Mouse (Mus musculus) bone marrow, adult 2 months (tissue): ENCODE measurements around the gene Akap3. TPM values are rescaled to one million over a fixed set of nuclear protein-coding genes. Genes with fewer than 3 reads are reported as not detected.

Experiments used
- H3K27ac ChIP-seq: fragments of 200-500 bp; 2 replicates; pipeline ENCODE4 v1.5.1; 2012; ENCODE audit warnings: low read depth, mild to moderate bottlenecking, control low read depth, inconsistent platforms, low read length; ENCODE audit not compliant: control insufficient read depth, poor library complexity, insufficient read depth
- H3K4me1 ChIP-seq: fragments of 200-500 bp; 2 replicates; pipeline ENCODE4 v1.6.1; 2011; ENCODE audit warnings: low read length; ENCODE audit not compliant: control insufficient read depth, insufficient read depth
- H3K4me3 ChIP-seq: fragments of 200-500 bp; replicated peaks from 2 replicates; pipeline ENCODE3; 2011; ENCODE audit warnings: mild to moderate bottlenecking, low read depth, low read length, control low read depth; ENCODE audit not compliant: control insufficient read depth
- CTCF ChIP-seq: fragments of 200-500 bp; IDR thresholded peaks from 2 replicates; pipeline ENCODE4 v1.5.1; 2011; ENCODE audit warnings: low read length, control low read depth; ENCODE audit not compliant: control insufficient read depth, insufficient read depth
- POLR2A ChIP-seq: fragments of 200-500 bp; IDR thresholded peaks from 2 replicates; pipeline ENCODE4 v1.6.1; 2011; ENCODE audit warnings: low read depth, mild to moderate bottlenecking, control low read depth, low read length, borderline replicate concordance; ENCODE audit not compliant: control insufficient read depth
- WGBS: fragments of 180-500 bp; shearing (Covaris S2); methylation state at CpG from one replicate; pipeline ENCODE4 v1.1.7; 2018; 5-methylcytosine and 5-hydroxymethylcytosine counted together
- polyA plus RNA-seq: library from polyadenylated mRNA; stranded (reverse); fragments of >200 nt; gene quantifications from 2 replicates; pipeline ENCODE4 v1.2.4, GENCODE M21; 2011; ENCODE audit warnings: low replicate concordance; ENCODE audit not compliant: missing spikeins, insufficient read depth, insufficient read length

Gene Akap3
- polyA plus RNA-seq, 1 experiment = not detected

DNA sequence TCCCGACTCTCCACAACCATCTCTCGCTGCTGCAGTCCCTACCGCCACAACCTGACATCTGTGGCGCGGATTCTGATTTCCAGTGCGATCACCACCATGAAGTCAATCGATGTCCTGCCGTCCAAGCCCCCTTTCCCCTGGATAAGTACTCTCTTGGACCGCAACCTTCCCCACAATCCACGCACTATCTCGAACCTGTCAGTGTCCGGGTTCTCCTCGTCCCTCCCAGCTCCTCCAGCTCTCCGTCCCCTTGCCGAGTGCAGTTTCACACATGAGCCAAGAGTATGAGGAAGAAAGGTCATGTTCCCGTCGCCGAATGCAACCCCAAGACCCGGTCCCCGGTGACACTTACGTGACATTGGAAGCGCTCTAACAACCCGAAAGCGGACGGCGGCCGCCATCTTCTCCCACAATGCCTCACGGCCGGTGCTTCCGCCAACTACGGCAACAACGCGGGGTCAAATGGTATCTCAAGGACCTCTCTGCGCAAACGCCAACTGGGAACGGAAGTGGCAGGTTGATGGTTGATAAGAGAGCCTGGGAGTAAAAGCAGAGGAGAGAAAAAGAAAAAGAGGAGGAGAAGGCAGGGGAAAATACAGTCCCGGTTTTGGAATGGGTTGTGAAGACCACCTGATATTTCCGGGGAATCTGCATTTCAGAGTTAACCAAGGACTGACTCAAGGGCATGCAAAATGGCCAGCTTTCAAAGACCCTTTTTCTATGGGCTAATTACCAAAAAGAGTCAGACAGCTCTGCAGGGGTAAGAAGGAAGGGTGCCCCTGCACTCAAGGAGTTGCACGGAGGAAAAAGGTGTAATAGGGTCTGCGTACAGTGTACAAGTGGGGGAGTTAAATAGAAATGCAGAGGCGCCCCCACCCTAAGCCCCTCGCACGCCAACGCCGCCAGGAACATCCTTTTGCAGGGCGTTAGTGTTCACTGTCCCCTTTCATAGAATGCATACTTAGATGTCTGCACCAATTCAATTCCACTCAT is 3.9 kb upstream of the Akap3 start, which contains the start of gene Ndufa9:
Gene Ndufa9 (minus strand): TSS at position 425 of the 993 bp plus-strand sequence.
- peak within 1 kb of the TSS; percentile 85 for H3K4me3 ChIP-seq
- TF ChIP-seq POLR2A = peak; percentile 88
- peak; percentile 14; the same call in 1 of the 2 replicates for TF ChIP-seq CTCF
- 9% methylated on average over 46 of the region's 46 CpGs for WGBS
- H3K4me1 ChIP-seq = no peaks in the 10 kb centered on the region
- no peak within 1 kb of the TSS; the same call in 1 of the 2 replicates for H3K27ac ChIP-seq

DNA sequence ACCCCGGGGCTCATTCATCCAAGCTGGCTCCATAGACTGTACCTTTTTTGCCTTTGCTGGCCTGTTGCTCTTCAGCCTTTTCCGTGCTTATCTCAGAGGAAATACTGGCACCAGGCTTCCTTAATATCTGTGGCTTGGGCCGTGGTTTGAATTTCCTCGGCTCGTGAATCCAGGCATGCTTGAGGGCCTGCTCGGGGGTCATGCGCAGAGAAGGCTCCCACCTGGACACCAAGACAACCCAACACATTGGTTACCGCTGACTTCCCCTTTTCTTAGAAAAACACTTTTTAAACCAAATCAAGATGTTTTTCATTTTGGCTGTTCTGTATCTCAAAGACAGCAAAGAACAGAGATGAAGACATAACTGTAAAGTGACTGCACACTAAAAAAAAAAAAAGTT is 24.2 kb downstream of the Akap3 start:
- Histone ChIP-seq H3K4me1 (no peaks in the 10 kb centered on the region), H3K27ac (no peak overlapping the region), H3K4me3 (no peak overlapping the region)
- 2% methylated on average over 8 of the region's 8 CpGs for whole genome bisulfite sequencing
- TF ChIP-seq CTCF = no peak
- TF ChIP-seq POLR2A = no peak

DNA sequence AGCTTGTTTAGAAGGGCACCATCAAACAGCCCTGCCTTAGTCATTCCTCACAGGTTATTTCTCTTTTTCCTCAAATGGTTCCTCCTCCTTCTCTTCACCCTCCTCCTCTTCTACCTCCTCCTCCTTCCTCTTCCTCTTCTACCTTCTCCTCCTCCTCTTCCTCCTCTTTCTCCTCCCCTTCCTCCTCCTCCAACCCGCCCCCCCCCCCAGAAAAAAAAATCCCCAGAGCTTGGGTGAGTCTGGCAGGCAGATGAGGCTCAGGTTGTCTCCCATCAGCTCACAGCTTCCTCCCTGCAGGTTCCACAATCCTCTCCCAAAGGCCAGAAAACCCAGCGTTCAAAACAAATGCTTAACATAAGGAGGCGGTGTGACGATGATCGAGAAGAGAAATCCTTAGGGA is 54.5 kb downstream of the Akap3 start:
- no peaks in the 10 kb centered on the region for H3K4me1 ChIP-seq
- no peak overlapping the region for H3K27ac ChIP-seq
- 79% methylated on average over 4 of the region's 5 CpGs for WGBS
- H3K4me3 ChIP-seq = no peak overlapping the region
- TF ChIP-seq CTCF (no peak), POLR2A (no peak)

DNA sequence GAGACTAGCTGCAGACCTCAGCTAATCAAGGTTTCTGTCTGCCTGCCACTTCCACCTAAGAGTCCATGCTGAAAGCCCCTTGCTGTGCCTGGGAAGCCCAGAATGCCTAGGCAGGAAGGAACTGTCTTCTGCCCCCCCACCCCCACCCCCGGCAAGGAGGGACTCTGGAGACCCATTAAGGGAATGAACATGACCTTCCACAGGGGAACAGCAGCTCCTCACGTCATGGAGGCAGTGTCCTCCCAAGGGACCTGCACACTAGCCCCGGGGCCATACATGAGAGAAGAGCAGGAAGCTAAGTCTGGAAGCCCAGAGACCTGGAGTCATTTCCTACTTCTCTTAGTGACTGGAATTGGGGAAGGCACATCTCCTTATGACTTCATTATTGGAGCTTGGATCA is 55.0 kb downstream of the Akap3 start:
- Histone ChIP-seq H3K4me1 (no peaks in the 10 kb centered on the region), H3K27ac (no peak overlapping the region), H3K4me3 (no peak overlapping the region)
- TF ChIP-seq POLR2A (no peak), CTCF (no peak)
- 50% methylated on average over 3 of the region's 3 CpGs for WGBS

DNA sequence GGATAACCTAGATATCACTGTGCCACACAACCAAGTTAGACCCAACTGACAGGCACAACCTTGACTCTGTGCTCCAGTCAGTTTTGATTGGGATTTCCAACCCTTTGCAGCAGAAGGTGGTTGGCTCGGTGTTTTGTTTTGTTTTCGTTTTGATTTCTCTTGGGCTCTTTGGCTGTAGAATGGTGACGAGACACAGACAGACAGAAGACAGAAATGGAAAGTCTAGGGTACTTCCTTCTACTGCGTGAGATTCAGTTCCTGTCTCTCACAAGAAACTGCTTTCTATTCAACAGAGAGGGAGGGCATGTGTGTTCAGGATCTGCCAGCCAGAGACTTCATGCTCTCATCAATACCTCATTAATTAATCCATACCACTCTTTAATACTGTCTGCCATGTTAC is 57.8 kb downstream of the Akap3 start:
- no peak overlapping the region for H3K4me3 ChIP-seq
- H3K4me1 ChIP-seq = no peaks in the 10 kb centered on the region
- TF ChIP-seq POLR2A = no peak
- no peak for TF ChIP-seq CTCF
- H3K27ac ChIP-seq = no peak overlapping the region
- WGBS = 29% methylated on average over 4 of the region's 4 CpGs

DNA sequence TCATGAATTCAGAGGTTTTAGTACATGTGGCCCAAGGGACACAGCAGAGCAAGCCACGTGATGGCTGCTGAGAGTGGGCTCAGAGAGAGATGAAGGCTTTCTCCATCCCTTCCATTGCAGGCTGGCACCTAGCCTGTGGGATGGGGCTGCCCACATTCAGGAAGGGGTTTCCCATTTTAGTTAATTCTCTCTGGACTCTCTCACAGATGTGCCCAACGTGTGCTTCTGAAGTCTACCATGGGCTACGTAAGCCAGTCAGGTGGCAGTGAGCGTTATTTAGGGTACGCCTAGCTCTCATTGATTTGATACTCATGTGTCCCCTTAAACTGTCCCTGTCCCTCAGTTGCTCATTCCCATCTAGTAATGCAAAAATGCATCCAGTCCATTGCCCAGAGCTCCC is 62.0 kb downstream of the Akap3 start:
- H3K27ac ChIP-seq = no peak overlapping the region
- TF ChIP-seq CTCF (no peak), POLR2A (no peak)
- no peak overlapping the region for H3K4me3 ChIP-seq
- 80% methylated on average over 5 of the region's 5 CpGs for WGBS
- H3K4me1 ChIP-seq = no peaks in the 10 kb centered on the region

DNA sequence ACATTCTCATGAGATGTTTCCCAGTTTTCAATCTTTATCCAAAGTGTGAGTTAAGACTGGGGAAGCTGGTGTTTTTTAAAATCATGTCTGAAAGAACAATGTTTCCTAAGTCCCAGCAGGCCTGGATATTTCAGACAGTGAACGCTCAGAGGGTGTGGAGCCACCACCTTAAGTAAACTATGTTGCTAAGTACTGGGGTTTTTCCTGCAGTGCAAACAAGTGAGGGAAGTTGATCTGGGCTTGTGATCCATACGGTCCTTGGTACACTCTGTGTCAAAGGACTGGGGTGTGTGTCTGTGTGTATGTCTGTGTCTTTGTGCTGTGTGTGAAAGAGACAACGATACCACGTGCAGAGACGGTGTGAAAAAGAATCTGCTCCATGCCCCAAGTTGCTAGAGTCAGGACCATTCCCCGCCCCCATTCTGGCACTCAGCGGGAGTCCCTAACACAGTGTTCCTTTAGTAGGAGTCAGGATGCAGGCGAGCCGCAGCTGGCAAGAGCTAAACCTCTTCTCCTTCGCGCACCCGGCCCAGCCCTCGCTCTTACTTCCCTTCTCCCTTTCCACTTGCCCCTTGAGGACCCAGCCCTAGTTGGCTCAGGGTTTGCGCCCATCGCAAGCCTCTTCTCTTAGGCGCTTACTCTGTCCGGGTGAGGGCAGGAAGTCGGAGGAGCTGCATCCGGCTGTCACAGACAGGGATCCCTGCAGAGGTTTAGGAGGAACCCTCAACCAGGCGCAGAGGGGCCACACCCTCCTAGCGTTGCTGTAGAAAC is 68.4 kb downstream of the Akap3 start, which contains the start of gene Dyrk4:
Gene Dyrk4 (minus strand): TSS at position 729 of the 771 bp plus-strand sequence.
- WGBS = 46% methylated on average over 21 of the region's 21 CpGs
- TF ChIP-seq POLR2A (no peak), CTCF (no peak)
- H3K27ac ChIP-seq = no peak within 1 kb of the TSS
- H3K4me3 ChIP-seq = no peak within 1 kb of the TSS
- no peaks in the 10 kb centered on the region for H3K4me1 ChIP-seq

Other genes with a start within 250 kb of the Akap3 start
- not detected in 2 replicates for gene Kcna1, start 206.7 kb upstream of the Akap3 start, polyA plus RNA-seq
- not detected in 2 replicates for gene Kcna6, start 112.4 kb upstream of the Akap3 start, polyA plus RNA-seq
- 26.1 and 39.4 TPM in 2 replicates for gene Ndufa9, start 4.0 kb upstream of the Akap3 start, polyA plus RNA-seq
- not detected in 2 replicates for gene Dyrk4, start 68.7 kb downstream of the Akap3 start, polyA plus RNA-seq
- 36.3 and 52.6 TPM in 2 replicates for gene Rad51ap1, start 86.5 kb downstream of the Akap3 start, polyA plus RNA-seq
- 8.2 and 17.9 TPM in 2 replicates for gene D6Wsu163e, start 86.9 kb downstream of the Akap3 start, polyA plus RNA-seq
- gene Fgf6, start 162.5 kb downstream of the Akap3 start, polyA plus RNA-seq = not detected in 2 replicates
- gene Fgf23, start 219.8 kb downstream of the Akap3 start, polyA plus RNA-seq = not detected in 2 replicates